Mouse (Mus musculus) heart, adult 8-10 months (tissue): ENCODE measurements around the gene Cfap73. TPM values are rescaled to one million over a fixed set of nuclear protein-coding genes. Genes with fewer than 3 reads are reported as not detected.

Experiments
- DNase-seq: peaks from one replicate; pipeline ENCODE4 v3.0.0; 2022; ENCODE audit warnings: low spot score
- total RNA-seq, 4 experiments: library from RNA; stranded (reverse); gene quantifications; 2 replicates each; pipeline ENCODE4 v1.2.4; 2022

Cfap73 gene
- total RNA-seq, 4 experiments from 2014 or later, result not detected

DNA sequence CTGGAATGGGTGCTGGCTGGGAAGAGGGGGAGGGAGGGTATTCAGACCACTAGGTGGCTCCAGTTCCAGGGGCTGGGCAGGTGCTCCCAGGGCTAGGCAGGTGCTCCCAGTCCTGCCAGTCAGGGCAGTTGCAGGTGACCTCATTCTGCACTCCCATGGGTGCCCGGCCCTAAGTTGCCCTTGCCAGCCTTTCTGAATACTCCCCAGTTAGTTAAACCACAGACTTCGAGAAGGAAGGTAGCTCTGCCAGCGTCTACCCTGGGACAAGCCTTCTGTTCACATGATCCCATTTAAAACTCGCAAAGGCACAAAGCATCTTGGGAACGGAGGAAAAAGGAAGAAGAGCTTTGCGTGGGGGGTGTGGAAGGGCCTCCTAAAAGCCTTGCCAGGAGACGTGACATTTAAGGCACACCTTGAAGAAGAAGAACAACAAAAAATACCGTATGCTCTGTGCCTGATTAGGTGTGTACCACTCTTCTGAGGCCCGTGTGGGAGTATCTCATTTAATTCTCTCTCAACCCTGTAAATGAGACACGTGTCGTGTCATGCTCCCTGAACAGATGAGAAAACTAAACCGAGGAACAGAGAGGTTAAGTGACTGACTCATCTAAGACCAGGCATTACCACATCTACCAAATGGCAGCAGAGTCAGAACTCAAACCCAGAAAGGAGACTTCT lies 13.9 kb upstream of the Cfap73 start:
- no peak for DNase-seq

DNA sequence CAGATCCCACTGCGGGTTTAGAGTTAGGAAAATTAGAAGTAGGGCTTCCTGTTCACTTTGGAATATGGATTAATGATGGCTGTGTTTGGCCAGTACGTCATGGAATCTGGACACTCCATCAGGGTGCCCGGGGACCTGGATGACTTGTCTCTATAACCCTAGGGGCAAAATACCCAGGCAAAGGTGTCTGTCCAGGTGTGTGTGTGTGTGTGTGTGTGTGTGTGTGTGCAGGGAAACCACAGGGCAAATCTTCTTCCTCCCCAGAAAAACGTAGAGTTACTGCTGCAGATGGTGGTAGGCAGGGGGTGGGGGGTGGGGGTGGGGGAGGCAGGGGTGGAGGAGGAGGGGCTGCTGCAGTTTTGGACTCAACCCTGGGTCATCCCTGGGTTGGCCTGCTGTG lies 13.3 kb upstream of the Cfap73 start:
- DNase-seq, result no peak

DNA sequence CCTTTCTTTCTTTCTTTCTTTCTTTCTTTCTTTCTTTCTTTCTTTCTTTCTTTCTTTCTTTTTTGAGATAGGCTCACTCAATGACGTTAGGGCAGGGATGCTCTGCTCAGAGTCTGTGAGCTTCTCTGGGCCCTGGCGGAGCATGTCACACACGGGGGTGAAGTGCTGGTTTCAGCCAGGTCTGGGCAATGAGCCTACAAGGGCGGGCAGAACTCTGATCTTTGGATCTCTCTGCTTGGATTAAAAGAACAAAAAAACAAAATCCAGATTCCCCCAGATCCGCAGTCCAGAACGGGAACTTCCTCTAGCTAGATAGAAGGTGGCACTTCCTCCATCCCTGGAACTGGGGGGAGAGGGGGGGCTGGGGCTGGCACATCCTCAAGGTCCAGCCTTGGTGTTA lies 11.8 kb upstream of the Cfap73 start:
- no peak for DNase-seq

DNA sequence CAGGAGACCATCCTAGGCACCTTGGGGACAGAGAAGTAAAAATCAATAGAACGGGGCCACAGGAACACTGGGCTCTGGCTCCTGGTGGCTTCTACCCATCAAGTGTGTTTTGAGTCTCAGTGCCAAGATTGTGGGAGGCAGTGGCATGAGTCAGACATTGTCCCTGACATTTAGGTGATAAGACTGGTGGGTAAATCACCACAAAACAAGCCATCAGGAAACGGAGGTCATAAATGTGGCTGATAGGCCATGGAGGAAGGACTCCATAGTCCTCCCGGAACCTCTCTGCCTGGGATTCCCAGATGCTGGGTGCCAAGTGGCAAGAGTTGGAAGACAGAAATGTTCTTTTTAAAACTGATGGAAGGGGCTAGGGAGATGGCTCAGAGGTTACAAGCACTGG lies 10.2 kb upstream of the Cfap73 start:
- no peak for DNase-seq

DNA sequence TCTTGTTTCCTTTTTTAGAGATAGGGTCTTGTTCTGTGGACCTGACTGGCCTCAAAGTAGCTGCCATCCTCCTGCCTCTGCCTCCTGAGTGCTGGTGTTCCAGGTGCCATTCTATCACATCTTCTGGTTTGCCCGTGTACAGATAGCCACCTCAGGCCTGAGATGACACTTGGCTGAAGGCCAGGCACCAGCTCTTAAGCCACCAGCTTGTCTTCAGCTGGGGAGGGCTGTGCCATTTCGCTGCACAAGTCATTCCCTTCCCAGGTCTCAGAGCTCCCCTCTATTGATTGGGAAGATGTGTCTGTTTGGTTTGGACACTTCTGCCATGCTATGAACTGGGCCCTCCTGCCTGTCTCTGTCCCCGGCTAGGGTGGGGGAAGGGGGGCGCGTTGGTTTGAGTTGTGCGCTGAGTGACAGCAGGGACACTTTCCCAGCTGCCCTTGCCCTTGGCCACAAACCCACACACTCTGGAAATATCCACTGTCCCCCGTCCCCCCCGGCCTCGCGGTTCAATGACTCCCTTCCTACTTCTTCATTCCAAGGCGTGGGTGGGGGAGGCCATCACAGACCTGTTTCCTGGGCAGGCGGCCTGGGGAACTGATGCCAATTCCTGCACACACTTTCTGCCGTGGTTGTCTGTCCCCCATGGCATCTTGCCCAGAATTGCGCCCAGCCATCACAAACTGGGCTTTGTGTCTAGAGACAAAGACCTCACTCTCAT lies 9.5 kb upstream of the Cfap73 start:
- no peak for DNase-seq

DNA sequence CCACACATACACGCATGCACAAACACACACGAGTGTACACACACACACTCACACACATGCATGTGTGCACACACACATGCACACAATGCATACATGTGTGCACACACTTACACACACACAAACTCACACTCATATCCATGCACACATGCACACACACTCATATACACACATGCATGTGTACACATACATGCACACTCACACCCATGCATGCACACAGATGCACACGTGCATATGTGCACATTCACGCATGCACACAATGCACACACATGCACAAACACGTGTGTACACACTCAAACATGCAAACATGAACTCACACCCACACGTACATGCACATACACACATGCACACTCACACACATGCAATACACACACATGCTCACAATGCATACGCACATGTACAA lies 6.1 kb upstream of the Cfap73 start:
- no peak for DNase-seq

DNA sequence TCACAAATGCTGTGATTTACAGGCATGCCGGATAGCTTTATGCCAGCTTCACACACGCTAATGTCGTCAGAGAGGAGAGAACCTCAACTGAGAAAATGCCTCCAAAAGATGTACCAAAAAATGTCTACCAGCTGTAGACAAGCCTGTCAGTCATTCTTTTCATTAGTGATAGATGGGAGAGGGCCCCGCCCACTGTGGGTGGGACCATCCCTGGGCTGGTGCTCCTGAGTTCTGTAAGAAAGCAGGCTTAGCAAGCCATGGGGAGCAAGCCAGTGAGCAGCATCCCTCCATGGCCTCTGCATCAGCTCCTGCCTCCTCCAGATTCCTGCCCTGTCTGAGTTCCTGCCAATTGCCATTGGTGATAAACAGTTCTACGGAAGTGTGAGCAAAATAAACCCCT lies 1.6 kb upstream of the Cfap73 start:
- no peak for DNase-seq

DNA sequence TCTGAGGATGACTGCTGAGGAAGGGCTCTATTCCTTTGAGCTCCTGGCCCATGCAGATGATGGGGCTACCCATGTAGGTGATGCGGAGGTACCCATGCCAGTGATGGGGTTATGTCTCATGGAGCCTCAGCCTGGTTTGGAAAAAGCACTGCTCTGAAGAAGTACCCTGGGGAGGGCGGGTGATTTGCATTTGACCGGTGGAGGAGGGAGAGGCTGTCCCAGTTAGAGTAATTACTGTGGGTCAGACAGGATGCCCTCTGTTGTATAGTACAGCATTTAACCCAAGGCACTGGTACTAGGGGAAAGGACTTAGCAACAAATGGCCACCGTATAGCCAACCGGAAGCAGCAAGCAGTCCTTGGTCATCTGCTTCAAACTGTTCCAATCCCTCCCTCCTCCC lies 825 bp upstream of the Cfap73 start:
- no peak for DNase-seq

DNA sequence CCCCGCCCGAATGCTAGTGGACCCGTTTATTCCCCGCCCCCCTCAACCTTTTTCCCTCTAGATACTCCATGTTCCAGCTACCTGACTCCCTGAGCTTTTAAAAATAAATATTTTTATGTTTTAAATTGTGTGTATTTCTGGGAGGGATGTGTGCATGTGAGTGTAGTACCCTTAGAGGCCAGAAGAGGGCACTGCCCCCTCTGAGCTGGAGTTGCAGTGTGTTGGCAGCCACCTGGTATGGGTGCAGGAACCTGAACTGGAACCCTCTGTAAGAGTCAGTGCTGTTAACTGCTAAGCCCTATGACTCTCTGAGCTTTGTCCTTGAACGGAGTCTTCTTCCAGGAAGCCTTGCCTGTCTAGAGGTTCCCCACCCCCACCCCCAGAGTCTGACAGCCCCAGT lies 2.1 kb downstream of the Cfap73 start:
- no peak for DNase-seq

DNA sequence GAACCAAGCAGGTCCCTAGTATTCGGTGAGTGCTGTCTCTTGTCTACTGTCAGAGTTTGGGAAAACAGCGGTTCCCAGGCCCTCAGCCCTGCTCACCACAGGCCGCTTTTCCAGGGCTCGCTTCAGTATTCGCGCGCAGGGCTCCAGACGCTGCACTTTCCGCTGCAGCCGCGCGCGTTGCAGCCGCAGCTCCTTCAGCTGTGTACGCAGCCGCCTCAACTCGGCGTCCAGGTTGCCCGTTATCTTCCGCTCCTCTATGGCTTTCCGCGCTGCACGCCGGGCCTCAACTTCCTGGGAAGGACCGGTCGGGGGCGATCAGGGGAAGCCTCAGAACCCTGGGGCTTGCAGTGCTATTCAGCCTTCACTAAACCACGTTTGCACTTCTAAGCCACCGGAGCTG lies 2.9 kb downstream of the Cfap73 start:
- no peak for DNase-seq

DNA sequence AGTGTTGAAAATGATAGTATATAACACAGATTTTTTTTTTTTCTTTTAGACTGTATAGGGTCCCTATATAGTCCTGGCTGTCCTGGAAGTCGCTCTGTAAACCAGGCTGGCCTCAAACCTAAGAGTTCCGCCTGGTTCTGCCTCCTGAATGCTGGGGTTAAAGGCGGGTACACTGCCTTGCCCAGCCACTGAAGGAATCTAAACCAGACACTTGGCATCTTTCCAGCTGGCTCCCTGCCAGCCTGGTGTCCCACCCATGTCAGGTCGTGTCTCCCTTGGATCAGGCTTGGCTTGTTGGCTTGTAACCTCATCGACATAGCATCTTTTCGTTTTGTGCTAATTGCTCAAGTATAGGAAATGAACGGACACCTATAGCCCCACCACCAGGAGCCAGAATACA lies 5.4 kb downstream of the Cfap73 start:
- DNase-seq, result no peak

DNA sequence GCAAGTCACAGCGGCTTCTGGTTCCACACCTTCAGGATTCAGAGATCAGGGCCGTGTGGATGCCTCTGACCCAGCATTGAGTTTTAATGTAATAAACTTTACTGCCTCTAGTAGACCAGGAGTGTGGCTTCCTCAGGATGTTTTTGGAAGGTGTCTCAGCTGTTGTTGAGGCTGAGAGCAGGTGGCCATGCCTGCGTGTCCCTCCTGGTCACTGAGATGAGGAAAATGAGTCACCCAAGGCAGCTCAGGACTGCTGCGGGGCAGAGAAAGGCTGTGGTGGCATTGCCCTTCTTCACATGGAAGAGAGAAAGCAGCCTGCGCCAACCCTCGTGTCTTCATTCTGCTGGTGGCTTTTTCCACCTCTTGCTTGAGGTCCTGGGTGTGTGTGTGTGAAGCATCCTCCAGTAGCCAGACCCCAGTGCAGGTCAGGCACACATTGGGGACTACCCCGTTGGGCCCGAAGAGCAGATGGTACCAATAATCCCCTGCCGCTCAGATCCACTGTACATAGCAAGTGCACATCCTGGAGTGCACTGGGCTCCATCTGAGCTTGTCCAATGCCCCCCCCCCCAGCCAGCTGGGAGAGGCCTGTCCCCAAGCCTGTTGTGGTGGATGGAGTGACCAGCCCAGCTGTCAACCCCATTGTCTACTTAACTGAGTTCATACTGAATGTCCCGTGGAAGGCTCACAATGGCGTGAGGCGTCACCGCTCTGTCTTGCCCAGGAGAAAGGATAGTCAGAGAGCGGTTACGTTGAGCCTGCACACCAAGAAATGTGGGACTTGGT lies 6.3 kb downstream of the Cfap73 start:
- no peak for DNase-seq

DNA sequence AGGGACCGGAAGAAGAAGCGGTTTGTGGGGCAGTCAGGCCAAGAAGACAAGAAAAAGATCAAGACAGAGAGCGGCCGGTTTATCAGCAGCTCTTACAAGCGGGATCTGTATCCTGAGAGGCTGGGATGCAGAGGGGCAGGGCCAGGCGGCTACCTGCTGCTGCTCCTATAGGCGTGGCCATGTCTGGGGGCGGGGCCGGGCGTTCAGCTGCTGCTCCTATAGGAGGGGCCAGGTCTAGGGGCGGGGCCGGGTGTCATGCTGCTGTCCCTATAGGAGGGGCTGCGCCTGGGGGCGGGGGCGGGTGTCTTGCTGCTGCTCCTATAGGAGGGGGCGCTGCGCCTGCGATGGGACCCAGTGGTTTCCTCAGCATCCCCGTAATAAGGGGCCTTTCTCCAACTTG lies 7.6 kb downstream of the Cfap73 start:
- DNase-seq, result no peak

DNA sequence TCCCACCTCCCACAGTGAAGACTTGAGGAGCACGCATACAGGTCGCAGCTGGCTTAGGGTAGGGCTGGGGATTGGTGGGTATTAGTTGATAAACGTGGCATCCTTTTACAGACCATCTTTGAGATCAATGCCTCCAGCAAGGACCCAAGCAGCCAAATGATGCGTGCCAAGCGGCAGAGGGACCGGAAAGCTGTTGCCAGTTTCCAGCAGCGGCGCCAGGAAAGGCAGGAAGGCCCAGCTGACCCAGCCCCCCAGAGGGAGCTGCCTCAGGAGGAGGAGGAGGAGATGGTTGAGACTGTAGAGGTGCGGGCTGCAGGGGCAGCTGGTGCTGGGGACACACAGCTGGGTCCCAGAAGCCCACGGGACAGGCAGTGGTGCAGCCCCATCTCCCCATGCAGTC lies 9.6 kb downstream of the Cfap73 start:
- no peak for DNase-seq

DNA sequence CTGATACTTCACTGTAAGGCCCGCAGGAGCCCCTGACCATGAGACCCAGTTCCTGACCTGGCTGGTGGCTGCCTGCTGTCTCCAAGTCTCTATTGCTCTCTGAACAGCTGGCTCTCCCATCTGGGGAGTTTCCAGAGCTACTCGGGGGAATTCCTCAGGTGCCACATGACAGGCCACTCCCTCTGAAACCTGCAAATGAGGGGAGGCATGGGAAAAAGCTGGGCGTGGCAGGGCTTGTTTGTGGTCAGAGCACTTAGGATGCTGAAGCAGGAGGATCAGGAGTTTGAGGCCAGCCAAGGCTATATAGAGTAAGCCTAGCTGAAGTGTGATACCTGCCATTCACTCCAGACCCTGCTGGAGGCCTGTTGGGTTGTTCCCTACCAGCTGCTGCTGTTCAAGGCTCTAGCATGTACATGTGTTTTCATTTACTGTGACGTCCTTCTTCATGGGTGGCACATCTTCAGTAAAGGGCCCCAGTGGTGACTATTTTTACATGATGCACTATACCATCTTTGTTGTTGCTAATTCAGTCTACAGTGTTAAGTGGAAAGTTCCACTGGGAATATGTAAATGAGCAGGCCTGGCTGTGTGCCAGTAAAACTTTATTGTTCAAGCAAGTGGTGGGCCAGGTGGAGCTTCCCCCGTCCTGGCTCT lies 11.7 kb downstream of the Cfap73 start:
- DNase-seq, result no peak

DNA sequence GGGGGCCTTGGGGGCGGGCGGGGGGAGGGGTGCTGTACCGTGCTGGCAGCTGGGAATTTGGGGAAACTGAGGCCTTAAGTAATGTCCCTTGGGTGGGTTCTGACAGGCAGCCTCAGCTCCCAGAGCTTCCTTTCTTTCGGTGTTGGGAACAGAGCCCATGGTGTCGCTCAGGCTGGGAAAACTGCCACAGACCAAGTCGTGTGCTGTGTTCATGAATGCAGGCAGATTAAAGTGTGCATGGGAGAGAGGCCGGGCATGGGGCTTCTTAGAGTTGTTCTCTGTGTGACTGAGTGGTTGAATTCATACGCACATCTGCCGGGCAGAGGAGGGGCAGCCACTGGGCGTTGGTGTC lies 12.2 kb downstream of the Cfap73 start:
- DNase-seq, result no peak

DNA sequence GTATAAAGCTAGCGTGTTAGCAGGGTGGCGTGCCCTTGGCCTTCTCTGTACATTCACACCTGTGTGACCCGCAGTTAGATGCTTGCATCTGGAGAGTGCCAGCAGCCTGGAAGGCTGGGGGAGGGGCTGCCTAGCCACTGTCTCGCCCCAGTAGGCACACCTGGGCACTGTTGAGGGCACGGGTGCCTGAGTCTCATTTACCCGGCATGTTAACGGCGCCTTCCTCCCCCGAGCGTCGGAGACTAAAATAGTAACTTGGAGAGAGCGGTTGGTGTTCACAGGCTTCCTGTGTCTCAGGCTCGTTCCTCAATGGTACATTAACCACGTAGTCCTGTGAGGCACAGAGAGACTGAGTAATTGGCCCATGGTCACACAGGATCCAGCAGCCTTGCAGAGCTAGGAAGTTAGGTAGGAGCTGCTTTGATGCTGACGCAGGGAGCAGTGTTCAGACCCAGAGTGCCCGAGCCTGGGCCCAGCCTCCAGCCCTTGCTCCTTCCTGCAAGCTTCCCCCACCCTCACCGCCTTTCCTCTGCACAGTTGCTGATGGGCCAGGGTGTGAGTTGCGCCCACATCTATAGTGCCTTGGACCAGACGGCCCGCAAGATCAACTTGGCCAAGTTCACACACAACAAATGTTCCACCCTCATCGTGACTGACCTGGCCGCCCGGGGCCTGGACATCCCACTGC lies 12.8 kb downstream of the Cfap73 start:
- no peak for DNase-seq

DNA sequence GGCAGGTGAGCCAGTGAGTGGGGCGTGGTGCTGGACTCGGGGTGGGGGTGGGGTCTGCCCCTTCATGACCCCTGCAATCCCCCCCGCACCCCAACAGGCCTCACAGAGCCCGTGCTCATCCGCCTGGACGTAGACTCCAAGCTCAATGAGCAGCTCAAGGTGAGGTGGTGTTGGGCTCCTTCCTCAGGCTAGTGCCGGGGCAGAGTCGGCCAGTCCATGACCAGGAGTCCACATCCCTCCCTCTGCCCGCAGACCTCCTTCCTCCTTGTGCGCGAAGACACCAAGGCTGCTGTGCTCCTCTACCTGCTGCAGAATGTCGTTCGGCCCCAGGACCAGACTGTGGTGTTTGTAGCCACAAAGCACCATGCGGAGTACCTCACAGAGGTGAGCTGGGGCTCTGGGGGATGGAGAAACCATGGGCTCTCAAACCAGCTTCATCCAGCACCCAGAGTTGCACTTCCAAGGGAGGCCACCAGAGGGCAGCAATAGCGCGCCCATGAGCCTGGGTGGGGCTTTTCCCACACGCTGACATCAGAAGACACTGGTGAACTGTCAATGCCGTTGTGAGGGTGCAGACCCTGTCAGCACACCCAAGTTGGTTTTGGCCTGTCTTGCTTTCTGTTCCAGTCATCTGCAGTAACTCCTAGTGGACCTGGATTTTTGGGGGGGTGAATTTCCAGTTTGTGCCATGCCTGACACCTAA lies 13.5 kb downstream of the Cfap73 start:
- DNase-seq, result peak; percentile 77

DNA sequence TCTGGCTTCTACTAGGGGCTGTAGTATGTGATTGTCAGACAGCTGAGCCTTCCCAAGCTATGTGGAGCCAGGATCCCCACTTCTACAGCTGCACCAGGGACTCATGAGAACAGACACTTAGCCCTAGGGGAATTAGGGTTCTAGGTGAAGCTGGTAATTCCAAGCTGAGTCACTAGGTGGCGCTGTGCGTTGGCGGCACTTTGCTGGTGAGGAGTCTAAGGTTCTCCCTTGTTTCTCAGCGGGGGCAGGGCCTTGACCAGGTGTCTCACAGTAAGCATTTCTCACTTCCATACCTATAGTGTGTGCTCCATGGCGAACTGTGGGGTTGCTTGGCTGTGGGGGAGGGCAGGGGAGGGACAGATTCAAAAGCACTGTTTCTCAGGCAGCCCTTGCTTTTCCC lies 14.8 kb downstream of the Cfap73 start:
- DNase-seq, result no peak

DNA sequence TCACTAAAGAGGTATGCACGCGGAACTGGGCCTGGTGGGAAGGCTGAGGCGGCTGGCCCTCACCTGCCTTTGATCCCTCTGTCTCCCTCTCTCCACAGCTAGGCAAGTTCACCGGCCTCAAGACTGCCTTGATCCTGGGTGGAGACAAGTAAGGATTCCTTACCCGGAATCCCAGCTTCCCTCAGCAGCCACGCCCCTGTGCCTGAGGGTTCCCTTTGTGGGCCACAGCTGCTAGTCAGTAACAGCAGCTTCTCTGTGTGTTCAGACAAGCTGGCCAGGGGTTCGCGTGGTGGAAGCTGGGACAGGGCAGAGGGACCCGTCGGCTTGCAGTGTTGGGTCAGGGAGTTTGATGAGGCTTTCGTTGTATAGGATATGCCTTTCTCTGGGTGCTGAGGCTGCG lies 15.3 kb downstream of the Cfap73 start:
- DNase-seq, result no peak

DNA sequence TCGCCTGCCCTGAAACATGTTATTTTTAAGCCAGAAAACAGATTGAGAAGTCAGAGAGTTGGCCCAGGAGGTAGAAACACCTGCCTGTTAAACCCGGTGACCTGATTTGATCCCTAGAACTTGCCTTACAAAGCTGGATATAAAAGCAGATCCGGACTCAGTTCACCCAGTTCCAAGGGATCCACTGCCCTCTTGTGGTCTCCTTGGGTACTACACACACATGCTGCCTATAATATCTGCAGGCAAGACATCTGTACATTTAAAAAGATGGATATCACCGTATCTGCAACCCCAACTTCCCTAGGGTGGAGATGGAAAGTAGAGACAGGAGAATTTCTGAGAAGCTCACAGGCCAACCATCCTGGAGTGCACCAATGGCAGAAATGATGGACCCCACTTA lies 18.1 kb downstream of the Cfap73 start:
- no peak for DNase-seq
